11 mouse cellular contexts compared by ENCODE assay signal in genomic region chr11:72455694-72456093, GRCm38 (mm10). TPM values are rescaled to one million over a fixed set of nuclear protein-coding genes. Genes with fewer than 3 reads are reported as not detected.
A peak's percentile ranks its signal among the peaks of the same experiment; 100 is the strongest.
DNase-seq lines count a peak whose midpoint lies in the region; ATAC-seq and TF ChIP-seq lines count a peak whose summit lies in the region.
"Had no signal": no experiment of that assay in that cellular context is flagged by ENCODE, and none has a peak within 500 bp of the region (broad histone marks: within the 10 kb centered on the region; RNA-seq: fewer than 3 reads in every experiment).

No protein-coding gene starts in this region.

- TF ChIP-seq POLR2A in cerebellum, adult 2 months (IDR thresholded peaks at IDR 0.05; ENCODE audit: borderline replicate concordance, insufficient read depth, low read length), result no peak

- H3K4me1 ChIP-seq in heart, embryonic 10.5 days, result peaks cover 47% of the 10 kb centered on the region
- H3K4me1 ChIP-seq in heart, embryonic 12.5 days (replicated peaks), result peaks cover 31% of the 10 kb centered on the region
- H3K4me1 ChIP-seq in cerebellum, adult 2 months (ENCODE audit: control insufficient read depth, insufficient read depth, low read length), result no peaks in the 10 kb centered on the region
- peaks cover 60% of the 10 kb centered on the region for H3K4me1 ChIP-seq in hindbrain, embryonic 10.5 days (replicated peaks)
- H3K4me1 ChIP-seq in midbrain, embryonic 11.5 days (ENCODE audit: control insufficient read depth, insufficient read depth, low read length), result peaks cover 4% of the 10 kb centered on the region

- H3K9me3 ChIP-seq in heart, embryonic 10.5 days, result no peaks in the 10 kb centered on the region
- H3K9me3 ChIP-seq in heart, embryonic 12.5 days (replicated peaks), result no peaks in the 10 kb centered on the region
- no peaks in the 10 kb centered on the region for H3K9me3 ChIP-seq in hindbrain, embryonic 10.5 days
- H3K9me3 ChIP-seq in midbrain, embryonic 11.5 days (ENCODE audit: control insufficient read depth, low read length), result no peaks in the 10 kb centered on the region
- H3K9me3 ChIP-seq: liver, embryonic 15.5 days had no signal

- H3K27me3 ChIP-seq in heart, embryonic 10.5 days (ENCODE audit: insufficient read depth, poor library complexity, severe bottlenecking), result no peaks in the 10 kb centered on the region
- no peaks in the 10 kb centered on the region for H3K27me3 ChIP-seq in heart, embryonic 12.5 days (replicated peaks)
- H3K27me3 ChIP-seq in cerebellum, adult 2 months (ENCODE audit: control insufficient read depth, insufficient read depth, low read length), result no peaks in the 10 kb centered on the region; the same call in 1 of the 2 replicates
- no peaks in the 10 kb centered on the region for H3K27me3 ChIP-seq in hindbrain, embryonic 10.5 days (ENCODE audit: insufficient read depth, poor library complexity, severe bottlenecking)
- H3K27me3 ChIP-seq in midbrain, embryonic 11.5 days (ENCODE audit: control insufficient read depth, insufficient read depth, low read length), result no peaks in the 10 kb centered on the region
- H3K27me3 ChIP-seq: liver, embryonic 15.5 days had no signal

- no peak for TF ChIP-seq CTCF in cerebellum, adult 2 months (IDR thresholded peaks at IDR 0.05; ENCODE audit: borderline replicate concordance, insufficient read depth, low read depth, low read length)

- WGBS in heart, embryonic 10.5 days, result 63% methylated on average over 5 of the region's 5 CpGs
- 69% methylated on average over 5 of the region's 5 CpGs for WGBS in heart, embryonic 12.5 days
- WGBS in cerebellum, adult 2 months, result 22% methylated on average over 5 of the region's 5 CpGs
- WGBS in hindbrain, embryonic 10.5 days, result 31% methylated on average over 5 of the region's 5 CpGs
- WGBS in midbrain, embryonic 11.5 days, result 22% methylated on average over 5 of the region's 5 CpGs

- no peak overlapping the region for H3K4me2 ChIP-seq in heart, embryonic 12.5 days
- no peak overlapping the region for H3K4me2 ChIP-seq in midbrain, embryonic 11.5 days
- H3K4me2 ChIP-seq: liver, embryonic 15.5 days had no signal

- H3K9ac ChIP-seq in heart, embryonic 12.5 days, result no peak overlapping the region
- peak overlapping the region; percentile 34 for H3K9ac ChIP-seq in midbrain, embryonic 11.5 days (ENCODE audit: low read length)
- H3K9ac ChIP-seq: liver, embryonic 15.5 days had no signal

- H3K27ac ChIP-seq in heart, embryonic 10.5 days, result peak overlapping the region; percentile 43
- H3K27ac ChIP-seq in heart, embryonic 12.5 days (ENCODE audit: poor library complexity, severe bottlenecking), result no peak overlapping the region
- H3K27ac ChIP-seq in cerebellum, adult 2 months (ENCODE audit: insufficient read depth, low read length), result peak overlapping the region; percentile 75; the same call in 1 of the 2 replicates
- peak overlapping the region; percentile 90 for H3K27ac ChIP-seq in hindbrain, embryonic 10.5 days
- H3K27ac ChIP-seq in midbrain, embryonic 11.5 days (ENCODE audit: low read depth, low read length), result no peak overlapping the region
- H3K27ac ChIP-seq: liver, embryonic 15.5 days had no signal

- DNase-seq in heart, embryonic 10.5 days (ENCODE audit: low spot score), result no peak
- peak in 1 of 2 experiments; percentile 58 for DNase-seq in cerebellum, adult 2 months
- DNase-seq in hindbrain, embryonic 10.5 days (ENCODE audit: low spot score), result peak; percentile 43
- no peak for DNase-seq in midbrain, embryonic 11.5 days (ENCODE audit: low spot score, missing footprints)
- no peak for DNase-seq in adrenal gland, postnatal 4 days (ENCODE audit: low spot score in 2 of 2)
- DNase-seq in adipocyte (ENCODE audit: low spot score), result no peak
- DNase-seq in spleen, adult 18-20 months, result no peak

- peaks cover 27% of the 10 kb centered on the region for H3K36me3 ChIP-seq in heart, embryonic 10.5 days
- peaks cover 23% of the 10 kb centered on the region for H3K36me3 ChIP-seq in heart, embryonic 12.5 days
- H3K36me3 ChIP-seq in hindbrain, embryonic 10.5 days, result peaks cover 52% of the 10 kb centered on the region
- H3K36me3 ChIP-seq in midbrain, embryonic 11.5 days (ENCODE audit: control insufficient read depth, insufficient read depth, low read length), result peaks cover 6% of the 10 kb centered on the region

- no peak for ATAC-seq in heart, embryonic 12.5 days (ENCODE audit: insufficient number of reproducible peaks, low FRiP score)
- ATAC-seq in midbrain, embryonic 11.5 days (ENCODE audit: low FRiP score), result peak; percentile 54
- ATAC-seq: CD4-positive, CD25-positive, alpha-beta regulatory T cell, adult 4 months had no signal

- no peak overlapping the region for H3K4me3 ChIP-seq in heart, embryonic 10.5 days
- H3K4me3 ChIP-seq in heart, embryonic 12.5 days, result no peak overlapping the region
- no peak overlapping the region for H3K4me3 ChIP-seq in cerebellum, adult 2 months (replicated peaks; ENCODE audit: insufficient read depth, low read depth, low read length)
- H3K4me3 ChIP-seq in hindbrain, embryonic 10.5 days, result no peak overlapping the region; the same call in 1 of the 2 replicates
- H3K4me3 ChIP-seq in midbrain, embryonic 11.5 days (ENCODE audit: low read depth, low read length), result no peak overlapping the region
- H3K4me3 ChIP-seq: erythroblast, embryonic 14.5 days; liver, embryonic 15.5 days had no signal

RNA-seq across cellular contexts. Expression of gene Mybbp1a, which starts 14.5 kb away (rescaled TPM):
- 133 and 186 TPM in 2 replicates for polyA plus RNA-seq in heart, embryonic 10.5 days (2016; fragmentation: Nextera tagmentation; extraction: Ambion mirVana)
- polyA plus RNA-seq in heart, embryonic 12.5 days (2016; fragmentation: Nextera tagmentation; extraction: Ambion mirVana), result 99.5 and 106 TPM in 2 replicates
- polyA plus RNA-seq in cerebellum, adult 2 months (2012; rRNA removed), result 52.5 and 61.3 TPM in 2 replicates
- 148 and 215 TPM in 2 replicates for polyA plus RNA-seq in hindbrain, embryonic 10.5 days (2016; fragmentation: Nextera tagmentation; extraction: Ambion mirVana)
- 142 and 144 TPM in 2 replicates for polyA plus RNA-seq in midbrain, embryonic 11.5 days (2014; fragmentation: Nextera tagmentation; extraction: Ambion mirVana)
- total RNA-seq in adrenal gland, postnatal 4 days (2021), result 100 to 1,000 TPM; 118 to 119 TPM

RNA-seq across cellular contexts. Expression of gene Ggt6, which starts 20.4 kb away (rescaled TPM):
- not detected in 2 replicates for polyA plus RNA-seq in heart, embryonic 10.5 days (2016; fragmentation: Nextera tagmentation; extraction: Ambion mirVana)
- polyA plus RNA-seq in heart, embryonic 12.5 days (2016; fragmentation: Nextera tagmentation; extraction: Ambion mirVana), result not detected in 2 replicates
- polyA plus RNA-seq in cerebellum, adult 2 months (2012; rRNA removed), result 0.14 and 0.15 TPM in 2 replicates
- polyA plus RNA-seq in hindbrain, embryonic 10.5 days (2016; fragmentation: Nextera tagmentation; extraction: Ambion mirVana), result not detected in 2 replicates
- not detected in 2 replicates for polyA plus RNA-seq in midbrain, embryonic 11.5 days (2014; fragmentation: Nextera tagmentation; extraction: Ambion mirVana)
- 1 to 10 TPM; 3.8 to 4.7 TPM for total RNA-seq in adrenal gland, postnatal 4 days (2021)
- polyA plus RNA-seq: CD4-positive, CD25-positive, alpha-beta regulatory T cell, adult 4 months; erythroblast, embryonic 14.5 days had no signal

RNA-seq across cellular contexts. Expression of gene Spns2, which starts 34.0 kb away (rescaled TPM):
- 5.7 and 7.1 TPM in 2 replicates for polyA plus RNA-seq in heart, embryonic 10.5 days (2016; fragmentation: Nextera tagmentation; extraction: Ambion mirVana)
- 3.3 and 3.5 TPM in 2 replicates for polyA plus RNA-seq in heart, embryonic 12.5 days (2016; fragmentation: Nextera tagmentation; extraction: Ambion mirVana)
- 55.3 and 59.5 TPM in 2 replicates for polyA plus RNA-seq in cerebellum, adult 2 months (2012; rRNA removed)
- 4.0 and 5.5 TPM in 2 replicates for polyA plus RNA-seq in hindbrain, embryonic 10.5 days (2016; fragmentation: Nextera tagmentation; extraction: Ambion mirVana)
- 4.0 and 4.7 TPM in 2 replicates for polyA plus RNA-seq in midbrain, embryonic 11.5 days (2014; fragmentation: Nextera tagmentation; extraction: Ambion mirVana)
- 1 to 10 TPM; 8.9 to 9.6 TPM for total RNA-seq in adrenal gland, postnatal 4 days (2021)
- polyA plus RNA-seq: CD4-positive, CD25-positive, alpha-beta regulatory T cell, adult 4 months had no signal

RNA-seq across cellular contexts. Expression of gene Smtnl2, which starts 44.2 kb away (rescaled TPM):
- 148 and 184 TPM in 2 replicates for polyA plus RNA-seq in heart, embryonic 10.5 days (2016; fragmentation: Nextera tagmentation; extraction: Ambion mirVana)
- polyA plus RNA-seq in heart, embryonic 12.5 days (2016; fragmentation: Nextera tagmentation; extraction: Ambion mirVana), result 191 and 194 TPM in 2 replicates
- 1.5 and 1.6 TPM in 2 replicates for polyA plus RNA-seq in cerebellum, adult 2 months (2012; rRNA removed)
- polyA plus RNA-seq in hindbrain, embryonic 10.5 days (2016; fragmentation: Nextera tagmentation; extraction: Ambion mirVana), result 10.7 and 22.8 TPM in 2 replicates
- 3.7 and 4.1 TPM in 2 replicates for polyA plus RNA-seq in midbrain, embryonic 11.5 days (2014; fragmentation: Nextera tagmentation; extraction: Ambion mirVana)
- total RNA-seq in adrenal gland, postnatal 4 days (2021), result 10 to 100 TPM; 11.4 to 24.2 TPM
- polyA plus RNA-seq: erythroblast, embryonic 14.5 days had no signal

Comparison
In these comparisons a context has a peak if more than half of its experiments do, and no peak if none do; other contexts are left out.
1. H3K27ac ChIP-seq: peak in heart, embryonic 10.5 days (single experiment), cerebellum, adult 2 months (single experiment) and hindbrain, embryonic 10.5 days (single experiment); none in heart, embryonic 12.5 days (single experiment) and midbrain, embryonic 11.5 days (single experiment).